Mouse (Mus musculus): Measurements from ENCODE around the gene Rnase1. TPM values are rescaled to one million over a fixed set of nuclear protein-coding genes. Genes with fewer than 3 reads are reported as not detected.

Rnase1 gene
- polyA plus RNA-seq, 1 experiment from 2014 or later, result 0.57 TPM

DNA sequence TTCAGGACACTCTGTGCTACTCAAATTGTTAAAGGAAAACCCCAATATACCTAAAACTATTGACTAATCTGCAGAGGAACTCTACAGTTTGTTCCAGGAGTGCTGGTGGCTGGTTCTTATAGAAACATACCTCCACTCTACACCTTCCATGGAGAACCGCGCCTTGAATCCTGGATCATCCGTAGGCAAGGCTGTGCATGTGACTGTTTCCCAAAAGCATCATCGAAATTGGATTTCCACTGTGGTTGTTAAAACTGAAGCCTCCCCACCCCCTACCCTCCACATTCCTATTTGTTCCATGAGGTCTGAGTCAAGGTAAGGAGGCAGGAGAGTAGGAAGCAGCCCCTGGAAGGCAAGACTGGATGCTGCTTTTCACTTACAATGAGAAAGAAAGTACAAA lies 2.1 kb downstream of the Rnase1 start:
- Histone ChIP-seq H3K27ac (ENCODE audit: low read length) (no peak overlapping the region), H3K4me1 (ENCODE audit: control insufficient read depth, insufficient read depth, low read length) (no peaks in the 10 kb centered on the region), H3K27me3 (ENCODE audit: control insufficient read depth, insufficient read depth, low read depth, low read length) (no peaks in the 10 kb centered on the region), H3K4me2 (ENCODE audit: low read length) (no peak overlapping the region), H3K9me3 (replicated peaks; ENCODE audit: control insufficient read depth, low read length, poor library complexity, severe bottlenecking) (no peaks in the 10 kb centered on the region), H3K9ac (ENCODE audit: low read depth, low read length) (no peak overlapping the region), H3K4me3 (ENCODE audit: low read depth, low read length) (no peak overlapping the region), H3K36me3 (ENCODE audit: control insufficient read depth, insufficient read depth, low read length) (no peaks in the 10 kb centered on the region)
- 95% methylated on average over 4 of the region's 4 CpGs for WGBS
- ATAC-seq, result no peak

DNA sequence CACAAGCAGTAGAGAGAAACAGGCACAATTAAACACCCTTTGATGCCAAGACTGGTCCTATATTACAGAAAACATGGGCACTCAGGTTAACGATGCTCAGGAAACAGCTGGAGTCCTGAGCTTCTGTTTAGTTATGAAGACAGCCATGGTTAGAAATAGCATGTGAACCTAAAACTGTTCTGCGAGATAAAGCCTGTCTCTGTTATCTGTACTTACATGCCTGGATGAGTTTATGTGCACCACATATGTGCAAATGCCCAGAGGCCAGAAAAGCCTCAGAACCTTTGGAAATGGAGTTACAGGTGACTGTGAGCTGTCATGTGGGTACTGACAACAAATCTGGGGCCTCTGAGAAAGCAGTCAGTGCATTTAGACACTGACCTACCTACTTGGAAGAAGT lies 2.6 kb downstream of the Rnase1 start:
- no peak overlapping the region for H3K4me3 ChIP-seq (ENCODE audit: low read depth, low read length)
- no peaks in the 10 kb centered on the region for H3K36me3 ChIP-seq (ENCODE audit: control insufficient read depth, insufficient read depth, low read length)
- ATAC-seq, result no peak
- H3K9me3 ChIP-seq (replicated peaks; ENCODE audit: control insufficient read depth, low read length, poor library complexity, severe bottlenecking), result no peaks in the 10 kb centered on the region
- H3K4me2 ChIP-seq (ENCODE audit: low read length), result no peak overlapping the region
- no peaks in the 10 kb centered on the region for H3K4me1 ChIP-seq (ENCODE audit: control insufficient read depth, insufficient read depth, low read length)
- H3K27me3 ChIP-seq (ENCODE audit: control insufficient read depth, insufficient read depth, low read depth, low read length), result no peaks in the 10 kb centered on the region
- WGBS, result 93% methylated on average over 2 of the region's 2 CpGs
- H3K9ac ChIP-seq (ENCODE audit: low read depth, low read length), result no peak overlapping the region
- no peak overlapping the region for H3K27ac ChIP-seq (ENCODE audit: low read length)

GRCm38 (mm10) chr14:51143287-51143686 lies 3.3 kb downstream of the Rnase1 start:
- H3K27me3 ChIP-seq (ENCODE audit: control insufficient read depth, insufficient read depth, low read depth, low read length), result no peaks in the 10 kb centered on the region
- no peak overlapping the region for H3K4me3 ChIP-seq (ENCODE audit: low read depth, low read length)
- WGBS, result 88% methylated on average over 4 of the region's 4 CpGs
- H3K9me3 ChIP-seq (replicated peaks; ENCODE audit: control insufficient read depth, low read length, poor library complexity, severe bottlenecking), result no peaks in the 10 kb centered on the region
- H3K27ac ChIP-seq (ENCODE audit: low read length), result no peak overlapping the region
- no peaks in the 10 kb centered on the region for H3K4me1 ChIP-seq (ENCODE audit: control insufficient read depth, insufficient read depth, low read length)
- H3K36me3 ChIP-seq (ENCODE audit: control insufficient read depth, insufficient read depth, low read length), result no peaks in the 10 kb centered on the region
- ATAC-seq, result no peak
- H3K9ac ChIP-seq (ENCODE audit: low read depth, low read length), result no peak overlapping the region
- no peak overlapping the region for H3K4me2 ChIP-seq (ENCODE audit: low read length)

GRCm38 (mm10) chr14:51142568-51142967 lies 4.0 kb downstream of the Rnase1 start:
- no peak overlapping the region for H3K4me3 ChIP-seq (ENCODE audit: low read depth, low read length)

GRCm38 (mm10) chr14:51142119-51142518 lies 4.5 kb downstream of the Rnase1 start:
- no peak for ATAC-seq
- H3K9ac ChIP-seq (ENCODE audit: low read depth, low read length), result no peak overlapping the region
- no peaks in the 10 kb centered on the region for H3K27me3 ChIP-seq (ENCODE audit: control insufficient read depth, insufficient read depth, low read depth, low read length)
- 85% methylated on average over 4 of the region's 4 CpGs for WGBS
- H3K27ac ChIP-seq (ENCODE audit: low read length), result no peak overlapping the region
- H3K9me3 ChIP-seq (replicated peaks; ENCODE audit: control insufficient read depth, low read length, poor library complexity, severe bottlenecking), result no peaks in the 10 kb centered on the region
- no peaks in the 10 kb centered on the region for H3K4me1 ChIP-seq (ENCODE audit: control insufficient read depth, insufficient read depth, low read length)
- H3K4me3 ChIP-seq (ENCODE audit: low read depth, low read length), result no peak overlapping the region
- H3K36me3 ChIP-seq (ENCODE audit: control insufficient read depth, insufficient read depth, low read length), result no peaks in the 10 kb centered on the region
- H3K4me2 ChIP-seq (ENCODE audit: low read length), result no peak overlapping the region

More at GRCm38 (mm10) chr14:51142568-51142967, 4.0 kb downstream of the Rnase1 start:
- Histone ChIP-seq H3K9ac (ENCODE audit: low read depth, low read length) (no peak overlapping the region), H3K9me3 (replicated peaks; ENCODE audit: control insufficient read depth, low read length, poor library complexity, severe bottlenecking) (no peaks in the 10 kb centered on the region), H3K4me2 (ENCODE audit: low read length) (no peak overlapping the region), H3K27ac (ENCODE audit: low read length) (no peak overlapping the region), H3K36me3 (ENCODE audit: control insufficient read depth, insufficient read depth, low read length) (no peaks in the 10 kb centered on the region), H3K27me3 (ENCODE audit: control insufficient read depth, insufficient read depth, low read depth, low read length) (no peaks in the 10 kb centered on the region), H3K4me1 (ENCODE audit: control insufficient read depth, insufficient read depth, low read length) (no peaks in the 10 kb centered on the region)
- 82% methylated on average over 3 of the region's 3 CpGs for WGBS
- ATAC-seq, result no peak

- WGBS, result 77% methylated on average over 2 of the region's 2 CpGs
- H3K27ac ChIP-seq (ENCODE audit: low read length), result no peak overlapping the region
- no peaks in the 10 kb centered on the region for H3K4me1 ChIP-seq (ENCODE audit: control insufficient read depth, insufficient read depth, low read length)
- no peaks in the 10 kb centered on the region for H3K36me3 ChIP-seq (ENCODE audit: control insufficient read depth, insufficient read depth, low read length)
- no peaks in the 10 kb centered on the region for H3K27me3 ChIP-seq (ENCODE audit: control insufficient read depth, insufficient read depth, low read depth, low read length)
- H3K4me2 ChIP-seq (ENCODE audit: low read length), result no peak overlapping the region
- H3K9ac ChIP-seq (ENCODE audit: low read depth, low read length), result no peak overlapping the region
- no peaks in the 10 kb centered on the region for H3K9me3 ChIP-seq (replicated peaks; ENCODE audit: control insufficient read depth, low read length, poor library complexity, severe bottlenecking)
- no peak for ATAC-seq
- H3K4me3 ChIP-seq (ENCODE audit: low read depth, low read length), result no peak overlapping the region
These were observed 6.2 kb downstream of the Rnase1 start for GRCm38 (mm10) chr14:51140342-51140741.

- 80% methylated on average over 4 of the region's 4 CpGs for WGBS
- ATAC-seq, result no peak
These were observed 14.2 kb downstream of the Rnase1 start for GRCm38 (mm10) chr14:51132372-51132771.

GRCm38 (mm10) chr14:51131086-51131815 lies 15.3 kb downstream of the Rnase1 start:
- H3K27ac ChIP-seq (ENCODE audit: low read length), result no peak overlapping the region
- no peaks in the 10 kb centered on the region for H3K27me3 ChIP-seq (ENCODE audit: control insufficient read depth, insufficient read depth, low read depth, low read length)
- no peaks in the 10 kb centered on the region for H3K9me3 ChIP-seq (replicated peaks; ENCODE audit: control insufficient read depth, low read length, poor library complexity, severe bottlenecking)
- no peaks in the 10 kb centered on the region for H3K36me3 ChIP-seq (ENCODE audit: control insufficient read depth, insufficient read depth, low read length)
- no peak overlapping the region for H3K4me2 ChIP-seq (ENCODE audit: low read length)
- no peaks in the 10 kb centered on the region for H3K4me1 ChIP-seq (ENCODE audit: control insufficient read depth, insufficient read depth, low read length)
- H3K9ac ChIP-seq (ENCODE audit: low read depth, low read length), result no peak overlapping the region
- 83% methylated on average over 7 of the region's 7 CpGs for WGBS
- no peak overlapping the region for H3K4me3 ChIP-seq (ENCODE audit: low read depth, low read length)
- ATAC-seq, result no peak

More at GRCm38 (mm10) chr14:51132372-51132771, 14.2 kb downstream of the Rnase1 start:
- H3K9ac ChIP-seq (ENCODE audit: low read depth, low read length), result no peak overlapping the region
- H3K27me3 ChIP-seq (ENCODE audit: control insufficient read depth, insufficient read depth, low read depth, low read length), result no peaks in the 10 kb centered on the region
- H3K9me3 ChIP-seq (replicated peaks; ENCODE audit: control insufficient read depth, low read length, poor library complexity, severe bottlenecking), result no peaks in the 10 kb centered on the region
- H3K4me1 ChIP-seq (ENCODE audit: control insufficient read depth, insufficient read depth, low read length), result no peaks in the 10 kb centered on the region
- H3K36me3 ChIP-seq (ENCODE audit: control insufficient read depth, insufficient read depth, low read length), result no peaks in the 10 kb centered on the region
- no peak overlapping the region for H3K27ac ChIP-seq (ENCODE audit: low read length)
- H3K4me2 ChIP-seq (ENCODE audit: low read length), result no peak overlapping the region
- H3K4me3 ChIP-seq (ENCODE audit: low read depth, low read length), result no peak overlapping the region

- Histone ChIP-seq H3K4me2 (ENCODE audit: low read length) (no peak overlapping the region), H3K4me1 (ENCODE audit: control insufficient read depth, insufficient read depth, low read length) (no peaks in the 10 kb centered on the region), H3K4me3 (ENCODE audit: low read depth, low read length) (no peak overlapping the region), H3K9me3 (replicated peaks; ENCODE audit: control insufficient read depth, low read length, poor library complexity, severe bottlenecking) (no peaks in the 10 kb centered on the region), H3K9ac (ENCODE audit: low read depth, low read length) (no peak overlapping the region), H3K27me3 (ENCODE audit: control insufficient read depth, insufficient read depth, low read depth, low read length) (no peaks in the 10 kb centered on the region), H3K36me3 (ENCODE audit: control insufficient read depth, insufficient read depth, low read length) (no peaks in the 10 kb centered on the region), H3K27ac (ENCODE audit: low read length) (no peak overlapping the region)
- ATAC-seq, result no peak
- 92% methylated on average over 9 of the region's 9 CpGs for whole genome bisulfite sequencing
These were observed 16.2 kb downstream of the Rnase1 start for GRCm38 (mm10) chr14:51130315-51130940.

Measured in midbrain, embryonic 16.5 days (tissue).